Mouse (Mus musculus): Measurements from ENCODE around the gene BC048671. TPM values are rescaled to one million over a fixed set of nuclear protein-coding genes. Genes with fewer than 3 reads are reported as not detected.

The BC048671 gene
- polyA plus RNA-seq, 1 experiment = not detected

- Histone ChIP-seq H3K4me1 (ENCODE audit: control insufficient read depth, insufficient read depth, insufficient read length, low read length) (peaks cover 6% of the 10 kb centered on the region), H3K27me3 (ENCODE audit: control insufficient read depth, insufficient read depth, low read length) (no peaks in the 10 kb centered on the region), H3K27ac (ENCODE audit: insufficient read depth, low read depth, low read length) (no peak overlapping the region), H3K4me3 (ENCODE audit: low read depth, low read length) (no peak overlapping the region), H3K36me3 (ENCODE audit: control insufficient read depth, insufficient read depth, low read length) (no peaks in the 10 kb centered on the region)
- TF ChIP-seq CTCF (IDR thresholded peaks at IDR 0.05; ENCODE audit: extremely low read depth, insufficient read length, insufficient replicate concordance, low read depth, low read length) (no peak), POLR2A (IDR thresholded peaks at IDR 0.05; ENCODE audit: low read depth, low read length) (no peak)
- WGBS = 12% methylated on average over 6 of the region's 6 CpGs
Measured at GRCm38 (mm10) chr6:90327670-90328069, 26.7 kb downstream of the BC048671 start.

- no peak for TF ChIP-seq CTCF (IDR thresholded peaks at IDR 0.05; ENCODE audit: extremely low read depth, insufficient read length, insufficient replicate concordance, low read depth, low read length)
- TF ChIP-seq POLR2A (IDR thresholded peaks at IDR 0.05; ENCODE audit: low read depth, low read length) = no peak
- 22% methylated on average over 1 of the region's 1 CpGs for WGBS
- H3K36me3 ChIP-seq (ENCODE audit: control insufficient read depth, insufficient read depth, low read length) = no peaks in the 10 kb centered on the region
Measured at GRCm38 (mm10) chr6:90329953-90330352, 28.9 kb downstream of the BC048671 start.

DNA sequence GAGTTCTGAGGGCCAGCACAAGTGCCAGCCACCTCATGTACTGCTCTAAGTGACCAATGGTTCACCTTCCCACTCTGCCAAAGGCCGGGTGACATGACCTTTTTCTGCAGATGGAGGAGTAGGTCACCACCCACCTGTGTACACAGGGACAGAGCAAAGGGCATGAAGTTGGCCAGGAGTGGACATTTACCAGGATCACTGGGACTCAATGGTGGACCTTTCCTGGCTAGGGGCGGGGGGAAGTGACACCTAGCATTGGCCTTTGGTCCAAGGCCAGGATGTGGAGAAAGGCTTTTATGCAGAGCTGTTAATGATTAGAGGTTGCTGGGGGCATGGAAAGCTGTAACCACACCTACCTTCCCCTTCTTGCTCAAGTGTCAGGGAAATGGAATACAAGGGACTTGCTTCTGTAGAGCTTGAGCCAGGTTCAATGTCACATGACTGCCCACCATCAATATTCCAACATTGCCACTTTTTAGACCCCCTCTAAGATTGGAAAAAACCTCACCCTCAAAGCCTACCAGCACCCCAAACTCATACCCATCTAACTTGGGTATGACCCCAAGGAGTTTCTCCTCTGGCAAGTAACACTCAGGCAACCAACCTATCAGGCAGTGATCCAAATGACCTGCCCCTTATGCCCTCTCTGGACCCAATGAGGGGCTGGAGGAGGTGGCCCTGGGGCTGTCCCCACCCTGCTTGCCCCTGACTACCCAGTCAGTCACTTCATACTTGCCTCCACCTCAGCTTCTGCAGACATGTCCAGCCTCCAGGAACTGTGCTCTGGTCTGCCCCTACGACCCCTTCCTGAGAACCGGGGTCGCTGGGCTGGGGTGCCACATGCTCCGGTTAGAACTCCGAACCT lies 31.8 kb downstream of the BC048671 start, which contains the start of gene Uroc1:
Gene Uroc1 (plus strand): TSS at position 724 of the 865 bp plus-strand sequence.
- TF ChIP-seq CTCF (IDR thresholded peaks at IDR 0.05; ENCODE audit: extremely low read depth, insufficient read length, insufficient replicate concordance, low read depth, low read length) = no peak
- TF ChIP-seq POLR2A (IDR thresholded peaks at IDR 0.05; ENCODE audit: low read depth, low read length) = no peak
- Histone ChIP-seq H3K27me3 (ENCODE audit: control insufficient read depth, insufficient read depth, low read length) (no peaks in the 10 kb centered on the region), H3K4me3 (ENCODE audit: low read depth, low read length) (no peak within 1 kb of the TSS), H3K27ac (ENCODE audit: insufficient read depth, low read depth, low read length) (no peak within 1 kb of the TSS), H3K4me1 (ENCODE audit: control insufficient read depth, insufficient read depth, insufficient read length, low read length) (peaks cover 3% of the 10 kb centered on the region; the same call in 1 of the 2 replicates), H3K36me3 (ENCODE audit: control insufficient read depth, insufficient read depth, low read length) (no peaks in the 10 kb centered on the region)
- 71% methylated on average over 7 of the region's 7 CpGs for WGBS

More at GRCm38 (mm10) chr6:90329953-90330352, 28.9 kb downstream of the BC048671 start:
- Histone ChIP-seq H3K4me1 (ENCODE audit: control insufficient read depth, insufficient read depth, insufficient read length, low read length) (peaks cover 4% of the 10 kb centered on the region), H3K4me3 (ENCODE audit: low read depth, low read length) (no peak overlapping the region), H3K27ac (ENCODE audit: insufficient read depth, low read depth, low read length) (no peak overlapping the region), H3K27me3 (ENCODE audit: control insufficient read depth, insufficient read depth, low read length) (no peaks in the 10 kb centered on the region)

GRCm38 (mm10) chr6:90334244-90334643 lies 33.2 kb downstream of the BC048671 start:
- Histone ChIP-seq H3K27ac (ENCODE audit: insufficient read depth, low read depth, low read length) (no peak overlapping the region), H3K27me3 (ENCODE audit: control insufficient read depth, insufficient read depth, low read length) (no peaks in the 10 kb centered on the region), H3K36me3 (ENCODE audit: control insufficient read depth, insufficient read depth, low read length) (no peaks in the 10 kb centered on the region), H3K4me3 (ENCODE audit: low read depth, low read length) (no peak overlapping the region), H3K4me1 (ENCODE audit: control insufficient read depth, insufficient read depth, insufficient read length, low read length) (peaks cover 3% of the 10 kb centered on the region; the same call in 1 of the 2 replicates)
- no peak for TF ChIP-seq POLR2A (IDR thresholded peaks at IDR 0.05; ENCODE audit: low read depth, low read length)
- TF ChIP-seq CTCF (IDR thresholded peaks at IDR 0.05; ENCODE audit: extremely low read depth, insufficient read length, insufficient replicate concordance, low read depth, low read length) = no peak
- WGBS = 66% methylated on average over 3 of the region's 3 CpGs

DNA sequence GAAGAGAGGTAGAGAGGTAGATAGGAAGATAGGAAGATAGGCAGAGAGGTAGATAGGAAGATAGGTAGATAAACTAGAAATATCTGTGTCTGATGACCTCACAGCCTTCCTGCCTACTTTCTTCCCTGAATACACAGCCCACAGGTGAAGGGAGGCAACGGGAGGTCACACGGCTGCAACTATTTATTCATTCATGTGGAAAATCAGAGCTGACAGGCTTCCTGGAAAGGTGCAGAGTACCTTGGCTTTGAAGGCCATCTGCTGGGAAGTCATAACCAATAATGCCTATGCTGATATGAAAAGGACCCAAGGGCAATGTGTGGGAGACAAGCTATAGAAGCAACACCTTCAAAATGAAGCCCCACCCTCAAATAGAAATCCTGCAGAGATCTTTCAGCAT lies 41.3 kb downstream of the BC048671 start:
- WGBS = 30% methylated on average over 2 of the region's 2 CpGs
- Histone ChIP-seq H3K27me3 (ENCODE audit: control insufficient read depth, insufficient read depth, low read length) (no peaks in the 10 kb centered on the region), H3K4me3 (ENCODE audit: low read depth, low read length) (no peak overlapping the region), H3K4me1 (ENCODE audit: control insufficient read depth, insufficient read depth, insufficient read length, low read length) (no peaks in the 10 kb centered on the region), H3K36me3 (ENCODE audit: control insufficient read depth, insufficient read depth, low read length) (no peaks in the 10 kb centered on the region), H3K27ac (ENCODE audit: insufficient read depth, low read depth, low read length) (no peak overlapping the region)
- TF ChIP-seq POLR2A (IDR thresholded peaks at IDR 0.05; ENCODE audit: low read depth, low read length) = no peak
- TF ChIP-seq CTCF (IDR thresholded peaks at IDR 0.05; ENCODE audit: extremely low read depth, insufficient read length, insufficient replicate concordance, low read depth, low read length) = no peak

GRCm38 (mm10) chr6:90347183-90347582 lies 46.2 kb downstream of the BC048671 start:
- H3K36me3 ChIP-seq (ENCODE audit: control insufficient read depth, insufficient read depth, low read length) = no peaks in the 10 kb centered on the region
- TF ChIP-seq POLR2A (IDR thresholded peaks at IDR 0.05; ENCODE audit: low read depth, low read length) (no peak), CTCF (IDR thresholded peaks at IDR 0.05; ENCODE audit: extremely low read depth, insufficient read length, insufficient replicate concordance, low read depth, low read length) (no peak)
- H3K4me3 ChIP-seq (ENCODE audit: low read depth, low read length) = no peak overlapping the region
- H3K27ac ChIP-seq (ENCODE audit: insufficient read depth, low read depth, low read length) = no peak overlapping the region
- 65% methylated on average over 4 of the region's 4 CpGs for whole genome bisulfite sequencing
- H3K4me1 ChIP-seq (ENCODE audit: control insufficient read depth, insufficient read depth, insufficient read length, low read length) = no peaks in the 10 kb centered on the region
- H3K27me3 ChIP-seq (ENCODE audit: control insufficient read depth, insufficient read depth, low read length) = no peaks in the 10 kb centered on the region

- no peak for TF ChIP-seq POLR2A (IDR thresholded peaks at IDR 0.05; ENCODE audit: low read depth, low read length)
- no peak for TF ChIP-seq CTCF (IDR thresholded peaks at IDR 0.05; ENCODE audit: extremely low read depth, insufficient read length, insufficient replicate concordance, low read depth, low read length)
- Histone ChIP-seq H3K36me3 (ENCODE audit: control insufficient read depth, insufficient read depth, low read length) (no peaks in the 10 kb centered on the region), H3K4me1 (ENCODE audit: control insufficient read depth, insufficient read depth, insufficient read length, low read length) (no peaks in the 10 kb centered on the region), H3K4me3 (ENCODE audit: low read depth, low read length) (no peak overlapping the region), H3K27me3 (ENCODE audit: control insufficient read depth, insufficient read depth, low read length) (no peaks in the 10 kb centered on the region), H3K27ac (ENCODE audit: insufficient read depth, low read depth, low read length) (no peak overlapping the region)
- WGBS = 54% methylated on average over 4 of the region's 4 CpGs
Measured at GRCm38 (mm10) chr6:90348500-90348899, 47.5 kb downstream of the BC048671 start.

Data from small intestine, adult 2 months (tissue).